8 mouse cellular contexts compared by ENCODE assay signal in genomic region chr7:101374155-101374554, GRCm38 (mm10). TPM values are rescaled to one million over a fixed set of nuclear protein-coding genes. Genes with fewer than 3 reads are reported as not detected.
DNase-seq lines count a peak whose midpoint lies in the region; ATAC-seq and TF ChIP-seq lines count a peak whose summit lies in the region.

No protein-coding gene starts in this region.

- H3K79me2 ChIP-seq in CH12.LX (replicated peaks; ENCODE audit: control insufficient read depth, extremely low read depth, insufficient read depth, poor library complexity, severe bottlenecking) = peaks cover 6% of the 10 kb centered on the region; the same call in 1 of the 2 replicates

- H3K9ac ChIP-seq in kidney, postnatal 0 days (ENCODE audit: low read depth, low read length) = no peak overlapping the region
- no peak overlapping the region for H3K9ac ChIP-seq in CH12.LX (ENCODE audit: insufficient read depth, low read depth)
- H3K9ac ChIP-seq in midbrain, embryonic 15.5 days = no peak overlapping the region

- no peak overlapping the region for H3K27ac ChIP-seq in kidney, postnatal 0 days
- H3K27ac ChIP-seq in CH12.LX (ENCODE audit: insufficient read depth, low read depth) = no peak overlapping the region
- peak overlapping the region; percentile 26; the same call in 1 of the 2 replicates for H3K27ac ChIP-seq in midbrain, embryonic 15.5 days

- H3K36me3 ChIP-seq in kidney, postnatal 0 days (ENCODE audit: insufficient read depth, low read length) = no peaks in the 10 kb centered on the region
- peaks cover 16 to 76% of the 10 kb centered on the region in 2 experiments for H3K36me3 ChIP-seq in CH12.LX (replicated peaks in 1 of 2; ENCODE audit: control insufficient read depth in 1 of 2, insufficient read depth in 1 of 2, low read length in 1 of 2)
- no peaks in the 10 kb centered on the region for H3K36me3 ChIP-seq in midbrain, embryonic 15.5 days (replicated peaks)

- peaks cover 12% of the 10 kb centered on the region for H3K4me1 ChIP-seq in kidney, postnatal 0 days (replicated peaks; ENCODE audit: insufficient read depth, low read length)
- H3K4me1 ChIP-seq in CH12.LX (ENCODE audit: control insufficient read depth in 1 of 2, insufficient read depth in 2 of 2) = peaks cover 12 to 35% of the 10 kb centered on the region in 2 experiments
- peaks cover 8% of the 10 kb centered on the region for H3K4me1 ChIP-seq in midbrain, embryonic 15.5 days

- no peaks in the 10 kb centered on the region for H3K27me3 ChIP-seq in kidney, postnatal 0 days (ENCODE audit: insufficient read depth, low read length)
- H3K27me3 ChIP-seq in CH12.LX (replicated peaks) = no peaks in the 10 kb centered on the region
- no peaks in the 10 kb centered on the region for H3K27me3 ChIP-seq in midbrain, embryonic 15.5 days (replicated peaks)

- TF ChIP-seq EP300 in CH12.LX (IDR thresholded peaks at IDR 0.05; ENCODE audit: low read length) = no peak

- H3K4me3 ChIP-seq in kidney, postnatal 0 days (replicated peaks; ENCODE audit: low read depth, low read length) = no peak overlapping the region
- H3K4me3 ChIP-seq in CH12.LX (replicated peaks in 1 of 3; ENCODE audit: low read depth in 2 of 3, low read length in 2 of 3, poor library complexity in 1 of 3) = no peak overlapping the region
- no peak overlapping the region for H3K4me3 ChIP-seq in midbrain, embryonic 15.5 days

- H3K4me2 ChIP-seq in kidney, postnatal 0 days (ENCODE audit: low read length) = no peak overlapping the region
- no peak overlapping the region for H3K4me2 ChIP-seq in CH12.LX (ENCODE audit: insufficient read depth, low read depth, poor library complexity, severe bottlenecking)
- no peak overlapping the region for H3K4me2 ChIP-seq in midbrain, embryonic 15.5 days

- ATAC-seq in kidney, postnatal 0 days (replicated peaks; ENCODE audit: low FRiP score, low read depth) = no peak
- peak; percentile 78; the same call in 1 of the 2 replicates for ATAC-seq in midbrain, embryonic 15.5 days (replicated peaks)

- peak; percentile 89 for DNase-seq in kidney, postnatal 0 days (ENCODE audit: low spot score)
- DNase-seq in kidney, adult 18-20 months = no peak
- peak; percentile 53 for DNase-seq in CH12.LX (ENCODE audit: extremely low read depth)
- peak; percentile 42 for DNase-seq in cerebellum, adult 11 months
- peak; percentile 53 for DNase-seq in forelimb bud, embryonic 11.5 days (ENCODE audit: low read depth, low spot score)
- DNase-seq in ovary, postnatal 36 days (ENCODE audit: low spot score) = no peak
- no peak for DNase-seq in spleen, postnatal 10 days (ENCODE audit: low spot score in 2 of 2)

- TF ChIP-seq CTCF in kidney, postnatal 0 days (IDR thresholded peaks at IDR 0.05; ENCODE audit: low read depth) = peak; percentile 93
- TF ChIP-seq CTCF in CH12.LX (conservative IDR thresholded peaks at IDR 0.05 in 1 of 2, IDR thresholded peaks at IDR 0.05 in 1 of 2; ENCODE audit: low read depth in 2 of 2, low read length in 2 of 2) = peak in 1 of 2 experiments; percentile 89; a peak in 3 of 4 replicates

- no peaks in the 10 kb centered on the region for H3K9me3 ChIP-seq in kidney, postnatal 0 days (replicated peaks; ENCODE audit: low read length)
- H3K9me3 ChIP-seq in CH12.LX (replicated peaks; ENCODE audit: low read length) = peaks cover 9% of the 10 kb centered on the region
- no peaks in the 10 kb centered on the region for H3K9me3 ChIP-seq in midbrain, embryonic 15.5 days

- dilution Hi-C loops in CH12.LX (cut with MboI; ENCODE audit: extremely low pct_ligation_motif_present, extremely low pct_unique_long_range_greater_than_20kb, low sequenced_read_pairs) = no loop called here

- TF ChIP-seq POLR2A in CH12.LX (IDR thresholded peaks at IDR 0.05; ENCODE audit: low read depth, low read length) = no peak

- peak; percentile 83 for TF ChIP-seq RAD21 in CH12.LX (IDR thresholded peaks at IDR 0.05; ENCODE audit: low read depth, low read length)

- in situ Hi-C loops in CH12.LX (cut with MboI; ENCODE audit: low pct_ligation_motif_present, low pct_unique_long_range_greater_than_20kb, low sequenced_read_pairs) = loop anchor here (5.0 to 10.0 kb wide), 3 partner anchors 67 to 399 kb away; partner anchors contain the start of gene P2ry6

TF ChIP-seq in CH12.LX, 34 proteins besides CTCF, POLR2A, EP300 and RAD21:
- no peak for TF ChIP-seq MAFK (IDR thresholded peaks at IDR 0.05; ENCODE audit: insufficient replicate concordance, low read length)
- TF ChIP-seq ZMIZ1 (IDR thresholded peaks at IDR 0.05; ENCODE audit: low read depth, low read length) = no peak
- no peak for TF ChIP-seq BHLHE40 (IDR thresholded peaks at IDR 0.05; ENCODE audit: low read depth, low read length)
- TF ChIP-seq MXI1 (IDR thresholded peaks at IDR 0.05; ENCODE audit: low read depth, low read length) = no peak
- TF ChIP-seq TCF12 (IDR thresholded peaks at IDR 0.05; ENCODE audit: low read depth, low read length) = no peak
- no peak for TF ChIP-seq POLR2AphosphoS2 (IDR thresholded peaks at IDR 0.05; ENCODE audit: low read depth, low read length)
- peak; percentile 23; the same call in 1 of the 2 replicates for TF ChIP-seq MEF2A (IDR thresholded peaks at IDR 0.05; ENCODE audit: borderline replicate concordance, low read depth, low read length)
- no peak for TF ChIP-seq NELFE (IDR thresholded peaks at IDR 0.05; ENCODE audit: low read depth, low read length)
- TF ChIP-seq CHD2 (IDR thresholded peaks at IDR 0.05; ENCODE audit: low read length) = no peak
- TF ChIP-seq MAX (IDR thresholded peaks at IDR 0.05; ENCODE audit: low read length) = no peak
- TF ChIP-seq IRF4 (IDR thresholded peaks at IDR 0.05; ENCODE audit: low read depth, low read length) = peak; percentile 39; the same call in 1 of the 2 replicates
- no peak for TF ChIP-seq PAX5 (IDR thresholded peaks at IDR 0.05; ENCODE audit: low read length)
- TF ChIP-seq JUND (conservative IDR thresholded peaks at IDR 0.05; ENCODE audit: low read depth, low read length) = peak; percentile 94
- TF ChIP-seq ZNF384 (IDR thresholded peaks at IDR 0.05; ENCODE audit: low read depth, low read length) = peak; percentile 23; the same call in 1 of the 2 replicates
- no peak for TF ChIP-seq KAT2A (IDR thresholded peaks at IDR 0.05; ENCODE audit: insufficient replicate concordance, low read length)
- no peak for TF ChIP-seq UBTF (IDR thresholded peaks at IDR 0.05; ENCODE audit: low read depth, low read length)
- TF ChIP-seq HCFC1 (IDR thresholded peaks at IDR 0.05; ENCODE audit: low read depth, low read length) = peak; percentile 39; the same call in 1 of the 2 replicates
- TF ChIP-seq SMC3 (IDR thresholded peaks at IDR 0.05; ENCODE audit: low read depth, low read length) = peak; percentile 76
- no peak for TF ChIP-seq E2F4 (IDR thresholded peaks at IDR 0.05; ENCODE audit: insufficient replicate concordance, low read depth, low read length)
- peak; percentile 11; the same call in 1 of the 2 replicates for TF ChIP-seq ZC3H11A (IDR thresholded peaks at IDR 0.05; ENCODE audit: low read depth, low read length)
- TF ChIP-seq USF2 (conservative IDR thresholded peaks at IDR 0.05; ENCODE audit: low read depth, low read length) = no peak
- TF ChIP-seq GABPA (IDR thresholded peaks at IDR 0.05; ENCODE audit: insufficient replicate concordance, low read depth, low read length) = no peak
- TF ChIP-seq ELF1 (IDR thresholded peaks at IDR 0.05; ENCODE audit: low read depth, low read length) = no peak
- no peak for TF ChIP-seq MYC (IDR thresholded peaks at IDR 0.05; ENCODE audit: low read depth, low read length)
- no peak for TF ChIP-seq CHD1 (IDR thresholded peaks at IDR 0.05; ENCODE audit: low read depth, low read length)
- no peak for TF ChIP-seq ZKSCAN1 (IDR thresholded peaks at IDR 0.05; ENCODE audit: borderline replicate concordance, low read depth, low read length)
- no peak for TF ChIP-seq RCOR1 (conservative IDR thresholded peaks at IDR 0.05; ENCODE audit: low read depth, low read length)
- TF ChIP-seq NRF1 (IDR thresholded peaks at IDR 0.05; ENCODE audit: low read depth, low read length) = no peak
- no peak for TF ChIP-seq TBP (conservative IDR thresholded peaks at IDR 0.05; ENCODE audit: low read depth, low read length)
- TF ChIP-seq MAZ (IDR thresholded peaks at IDR 0.05; ENCODE audit: low read depth, low read length) = no peak
TF ChIP-seq in CH12.LX: peak in this region for 7.

RNA-seq across cellular contexts. Expression of gene Arap1, which starts 26.3 kb away (rescaled TPM):
- polyA plus RNA-seq in kidney, postnatal 0 days (2015; fragmentation: Nextera tagmentation; extraction: Ambion mirVana) = 65.8 and 70.4 TPM in 2 replicates
- total RNA-seq in CH12.LX (2012; rRNA removed) = 31.9 and 38.5 TPM in 2 replicates
- total RNA-seq in CH12.LX (2014; rRNA removed) = 17.8 and 21.2 TPM in 2 replicates
- polyA plus RNA-seq in CH12.LX (2012; ENCODE audit: insufficient read length, low read depth) = 46.1 and 60.0 TPM in 2 replicates
- polyA plus RNA-seq in midbrain, embryonic 15.5 days (2015; fragmentation: Nextera tagmentation; extraction: Ambion mirVana) = 10.4 and 10.6 TPM in 2 replicates

RNA-seq across cellular contexts. Expression of gene Gm45837, which starts 36.5 kb away (rescaled TPM):
- 4.5 and 5.3 TPM in 2 replicates for polyA plus RNA-seq in kidney, postnatal 0 days (2015; fragmentation: Nextera tagmentation; extraction: Ambion mirVana)
- 0.04 TPM in 1 of 2 replicates, not detected in the other for total RNA-seq in CH12.LX (2012; rRNA removed)
- not detected in 2 replicates for total RNA-seq in CH12.LX (2014; rRNA removed)
- polyA plus RNA-seq in CH12.LX (2012; ENCODE audit: insufficient read length, low read depth) = 0.56 and 0.84 TPM in 2 replicates
- polyA plus RNA-seq in midbrain, embryonic 15.5 days (2015; fragmentation: Nextera tagmentation; extraction: Ambion mirVana) = not detected in 2 replicates

RNA-seq across cellular contexts. Expression of gene Pde2a, which starts 47.3 kb away (rescaled TPM):
- polyA plus RNA-seq in kidney, postnatal 0 days (2015; fragmentation: Nextera tagmentation; extraction: Ambion mirVana) = 21.0 and 22.1 TPM in 2 replicates
- total RNA-seq in CH12.LX (2012; rRNA removed) (0.08 TPM in 2 replicates), CH12.LX (2014; rRNA removed) (0.28 and 0.40 TPM in 2 replicates)
- polyA plus RNA-seq in CH12.LX (2012; ENCODE audit: insufficient read length, low read depth) = not detected in 2 replicates
- polyA plus RNA-seq in midbrain, embryonic 15.5 days (2015; fragmentation: Nextera tagmentation; extraction: Ambion mirVana) = 31.4 and 32.2 TPM in 2 replicates

RNA-seq across cellular contexts. Expression of gene Stard10, which starts 57.3 kb away (rescaled TPM):
- 74.1 and 74.6 TPM in 2 replicates for polyA plus RNA-seq in kidney, postnatal 0 days (2015; fragmentation: Nextera tagmentation; extraction: Ambion mirVana)
- total RNA-seq in CH12.LX (2012; rRNA removed) (7.8 and 12.7 TPM in 2 replicates), CH12.LX (2014; rRNA removed) (1.4 and 2.4 TPM in 2 replicates)
- polyA plus RNA-seq in CH12.LX (2012; ENCODE audit: insufficient read length, low read depth) = 6.7 and 7.9 TPM in 2 replicates
- 8.7 and 9.6 TPM in 2 replicates for polyA plus RNA-seq in midbrain, embryonic 15.5 days (2015; fragmentation: Nextera tagmentation; extraction: Ambion mirVana)

Comparison
In these comparisons a context has a peak if more than half of its experiments do, and no peak if none do; other contexts are left out.
1. DNase-seq: peak in kidney, postnatal 0 days (single experiment), CH12.LX (single experiment), cerebellum, adult 11 months (single experiment) and forelimb bud, embryonic 11.5 days (single experiment); none in kidney, adult 18-20 months (single experiment), ovary, postnatal 36 days (single experiment) and spleen, postnatal 10 days (0 of 2).
2. RNA of gene Pde2a, which starts 47.3 kb away (polyA plus RNA-seq): 31.4 to 32.2 TPM in midbrain, embryonic 15.5 days and 21.0 to 22.1 TPM in kidney, postnatal 0 days; not detected in CH12.LX; every median in the first group is over 10 times any median in the second.